Mouse (Mus musculus) CH12F3 (cell line): ENCODE data around the gene Gm10190.
"Not testable (repeated sequence)": the region's sequence is repeated elsewhere in the genome, so short reads cannot be mapped to it uniquely, and the experiment has no call there.

Experiments
- in situ Hi-C: fragments of 300-500 bp; cut with MboI; formaldehyde crosslinking; loops from 2 replicates; pipeline ENCODE4 v1.14.3; 2020; ENCODE audit warnings: low sequenced_read_pairs

Gm10190 gene

DNA sequence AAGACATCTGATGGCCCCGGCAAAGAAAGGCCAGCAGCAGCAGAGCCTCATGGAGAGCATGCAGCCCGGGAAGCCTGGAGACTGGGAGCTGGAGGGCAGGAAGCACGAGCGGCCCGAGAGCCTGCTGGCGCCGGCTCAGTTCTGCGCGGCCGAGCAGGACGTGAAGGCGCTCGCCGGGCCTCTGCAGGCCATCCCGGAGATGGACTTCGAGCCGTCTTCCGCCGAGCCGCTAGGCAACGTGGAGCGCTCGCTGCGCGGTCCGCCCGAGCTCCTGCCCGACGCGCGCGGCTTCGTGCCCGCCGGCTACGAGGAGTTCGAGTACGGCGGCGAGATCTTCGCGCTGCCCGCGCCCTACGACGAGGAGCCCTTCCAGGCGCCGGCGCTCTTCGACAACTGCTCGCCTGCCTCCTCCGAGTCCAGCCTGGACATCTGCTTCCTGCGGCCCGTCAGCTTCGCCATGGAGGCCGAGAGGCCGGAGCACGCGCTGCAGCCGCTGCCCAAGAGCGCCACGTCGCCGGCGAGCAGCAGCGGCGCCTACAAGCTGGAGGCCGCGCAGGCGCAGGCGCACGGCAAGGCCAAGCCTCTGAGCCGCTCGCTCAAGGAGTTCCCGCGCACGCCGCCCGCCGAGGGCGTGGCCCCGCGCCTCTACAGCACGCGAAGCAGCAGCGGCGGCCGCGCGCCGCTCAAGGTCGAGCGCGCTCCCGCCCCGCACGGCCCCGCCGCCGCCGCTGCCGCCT, at the start of gene Gm10190:
Gm10190 (minus strand) TSS at position 553 of the 737 bp plus-strand sequence.
- in situ Hi-C loops: no loop called here

DNA sequence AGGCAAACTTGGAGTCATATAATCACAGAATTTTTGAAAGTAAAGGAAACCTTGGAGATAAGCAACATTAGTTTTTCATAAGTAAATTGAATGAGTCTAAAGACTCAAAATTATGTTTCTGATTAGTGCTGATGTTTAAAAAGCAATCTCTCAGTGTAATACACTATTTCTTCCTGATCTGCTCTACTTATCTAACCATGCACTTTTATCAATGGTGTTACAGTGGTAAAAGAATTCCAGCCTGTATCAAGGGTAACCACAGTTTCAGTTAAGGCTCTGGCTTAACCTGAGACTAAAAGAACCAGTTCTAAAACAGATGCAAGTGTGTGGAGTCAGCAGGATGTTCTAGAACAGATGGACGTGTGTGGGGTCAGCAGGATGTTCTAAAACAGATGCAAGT, 47.7 kb upstream of the Gm10190 start:
- in situ Hi-C loops: no loop called here

GRCm38 (mm10) chr17:80418572-80419210, 45.4 kb upstream of the Gm10190 start:
- in situ Hi-C loops: no loop called here

DNA sequence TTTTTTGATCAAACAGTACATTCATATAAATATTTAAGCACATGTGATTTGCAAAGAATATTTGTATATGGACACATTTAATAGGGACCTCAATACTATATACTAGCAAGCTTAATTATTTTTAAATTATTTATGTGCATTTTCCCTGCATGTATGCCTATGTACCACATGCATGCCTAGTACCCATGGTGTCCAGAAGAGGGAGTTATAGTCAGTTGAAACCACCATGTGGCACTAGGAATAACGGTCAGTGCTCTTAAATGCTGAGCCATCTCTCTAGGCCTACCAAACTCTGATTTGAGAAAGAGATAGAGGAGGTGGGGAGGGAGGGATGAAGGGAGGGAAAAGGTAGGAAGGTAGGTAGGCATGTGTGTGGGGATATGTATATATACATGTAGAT, 37.8 kb upstream of the Gm10190 start:
- in situ Hi-C loops: no loop called here

GRCm38 (mm10) chr17:80398243-80398642, 24.9 kb upstream of the Gm10190 start:
- in situ Hi-C loops: no loop called here

- in situ Hi-C loops: no loop called here
These were observed 18.4 kb upstream of the Gm10190 start for GRCm38 (mm10) chr17:80391423-80392403.

GRCm38 (mm10) chr17:80390024-80390423, 16.7 kb upstream of the Gm10190 start:
- in situ Hi-C loops: no loop called here

GRCm38 (mm10) chr17:80385671-80386070, 12.3 kb upstream of the Gm10190 start:
- in situ Hi-C loops: no loop called here

DNA sequence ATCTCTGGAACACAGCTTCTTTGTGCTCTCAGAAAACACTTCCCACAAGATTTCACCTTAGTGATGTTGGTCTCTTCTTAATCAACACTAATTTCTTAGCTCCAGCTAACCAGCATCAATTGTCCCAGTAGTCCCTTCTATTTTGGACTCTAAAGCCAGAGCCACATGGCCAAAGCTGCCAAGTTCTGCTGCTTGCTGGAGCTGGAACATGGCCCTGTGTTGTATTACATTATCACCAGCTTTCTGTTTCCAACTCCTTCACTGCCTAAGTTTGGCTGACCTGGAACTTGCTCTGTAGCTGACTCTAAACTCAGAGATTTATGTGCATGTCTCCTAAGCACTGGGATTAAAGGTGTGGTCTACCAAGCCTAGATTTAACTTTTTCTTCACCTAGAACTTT, 5.0 kb upstream of the Gm10190 start:
- in situ Hi-C loops: not testable (repeated sequence)

- in situ Hi-C loops: no loop called here
These were observed 370 bp upstream of the Gm10190 start for GRCm38 (mm10) chr17:80373726-80374096.

GRCm38 (mm10) chr17:80368606-80369005, 4.7 kb downstream of the Gm10190 start:
- in situ Hi-C loops: no loop called here

- in situ Hi-C loops: no loop called here
These were observed 6.1 kb downstream of the Gm10190 start for GRCm38 (mm10) chr17:80367276-80367675.

DNA sequence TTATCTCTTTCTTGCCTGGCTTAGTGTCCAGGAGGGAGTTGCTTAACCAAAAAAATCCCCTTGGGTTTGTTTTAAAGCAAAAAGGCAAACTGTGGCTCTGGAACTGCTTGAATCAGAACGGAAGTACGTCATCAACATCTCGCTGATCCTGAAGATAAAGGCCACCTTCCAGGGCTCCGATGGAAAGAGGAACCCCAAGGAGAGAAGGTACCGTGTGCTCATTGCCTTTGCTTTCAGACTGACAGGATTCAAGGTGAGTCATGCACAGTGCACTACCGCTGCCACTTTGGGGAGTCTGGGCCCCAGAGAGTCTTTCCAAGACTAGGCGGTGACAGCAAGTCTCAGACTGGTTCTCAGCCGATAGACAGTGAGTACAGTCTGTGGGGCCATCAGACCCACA, 13.1 kb downstream of the Gm10190 start:
- in situ Hi-C loops: no loop called here

GRCm38 (mm10) chr17:80347234-80347633, 26.1 kb downstream of the Gm10190 start:
- in situ Hi-C loops: no loop called here

GRCm38 (mm10) chr17:80346591-80347125, 26.7 kb downstream of the Gm10190 start:
- in situ Hi-C loops: no loop called here

DNA sequence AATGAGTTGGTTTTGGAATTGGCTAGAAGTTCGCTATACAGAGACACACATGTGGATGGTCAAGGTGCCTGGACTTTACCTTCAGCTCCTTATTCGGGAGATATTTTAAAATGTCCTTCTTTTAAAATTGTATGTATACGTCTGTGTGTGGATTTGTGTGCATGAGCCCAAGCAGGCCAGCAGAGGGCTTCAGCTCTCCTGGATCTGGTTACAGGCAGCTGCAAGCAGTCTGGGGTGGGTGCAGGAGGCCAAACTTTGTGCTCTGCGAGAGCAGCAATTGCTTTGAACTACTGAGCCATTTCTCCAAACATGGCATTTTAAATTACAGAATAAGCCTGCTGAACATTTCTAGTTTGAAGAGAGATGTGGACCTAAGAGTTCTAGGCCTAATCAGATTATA, 28.1 kb downstream of the Gm10190 start:
- in situ Hi-C loops: no loop called here

- in situ Hi-C loops: no loop called here
These were observed 41.0 kb downstream of the Gm10190 start for GRCm38 (mm10) chr17:80332386-80332785.

DNA sequence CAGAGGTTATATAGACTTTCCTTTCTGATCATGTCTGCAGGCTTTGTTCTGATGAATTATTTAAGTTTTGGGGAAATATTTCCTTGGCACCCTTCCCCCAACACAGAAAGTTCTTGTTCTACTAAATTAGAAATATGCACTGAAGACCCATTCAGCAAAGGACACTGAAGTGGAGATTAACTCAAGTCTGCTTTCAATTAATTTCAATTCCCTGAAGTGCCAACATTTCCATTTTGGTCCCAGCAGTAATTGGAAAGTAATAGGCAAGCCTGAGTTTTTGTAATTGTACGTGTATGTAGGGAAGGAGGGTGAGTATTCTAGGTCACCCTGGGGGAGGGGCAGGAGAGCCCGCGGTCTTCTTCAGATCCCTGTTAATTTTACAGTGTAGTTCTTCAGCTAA, 46.9 kb downstream of the Gm10190 start:
- in situ Hi-C loops: no loop called here

- in situ Hi-C loops: no loop called here
These were observed 47.9 kb downstream of the Gm10190 start for GRCm38 (mm10) chr17:80325456-80325855.

GRCm38 (mm10) chr17:80324521-80324920, 48.8 kb downstream of the Gm10190 start:
- in situ Hi-C loops: no loop called here

DNA sequence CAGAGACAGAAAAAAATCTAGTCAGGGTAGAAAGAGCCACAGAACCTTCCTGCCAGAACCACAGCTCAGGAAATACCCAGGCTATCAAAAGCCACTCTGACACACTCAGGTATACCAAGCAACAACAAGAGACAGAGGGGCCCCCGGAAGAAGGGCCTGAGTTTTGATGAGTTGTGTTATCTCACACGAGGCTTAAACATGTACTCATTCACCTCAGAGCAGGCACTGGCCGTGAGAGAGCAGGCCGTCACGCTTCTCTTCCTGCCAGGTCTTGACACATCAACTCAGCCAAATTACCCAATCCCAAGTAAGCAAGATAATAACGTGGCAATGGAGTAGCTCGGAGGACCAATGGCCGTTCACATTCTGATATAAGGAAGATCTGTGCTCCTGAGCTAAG, 49.7 kb downstream of the Gm10190 start:
- in situ Hi-C loops: no loop called here
